Mouse (Mus musculus) MEL-GATA-1-ER (cell line): ENCODE measurements around the gene Apoc2.

Experiments used
- DNase-seq: peaks from one replicate; pipeline ENCODE4 v3.0.0-alpha.2; 2012; ENCODE audit warnings: low read depth; ENCODE audit errors: extremely low read depth

Apoc2 gene

GRCm38 (mm10) chr7:19677872-19678271 lies at the start of gene Apoc2:
Apoc2 (minus strand) TSS chr7:19677941.
- DNase-seq: no peak

- DNase-seq: no peak
Observed at GRCm38 (mm10) chr7:19726541-19726940, 48.8 kb upstream of the Apoc2 start.

- no peak for DNase-seq
Observed at GRCm38 (mm10) chr7:19724167-19724566, 46.4 kb upstream of the Apoc2 start.

GRCm38 (mm10) chr7:19722754-19723195 lies 45.0 kb upstream of the Apoc2 start:
- no peak for DNase-seq

- DNase-seq: no peak
Observed at GRCm38 (mm10) chr7:19719200-19719599, 41.5 kb upstream of the Apoc2 start.

GRCm38 (mm10) chr7:19718297-19718952 lies 40.7 kb upstream of the Apoc2 start:
- no peak for DNase-seq

- DNase-seq: no peak
Observed at GRCm38 (mm10) chr7:19717346-19717745, 39.6 kb upstream of the Apoc2 start.

GRCm38 (mm10) chr7:19716822-19717221 lies 39.1 kb upstream of the Apoc2 start:
- no peak for DNase-seq

- no peak for DNase-seq
Observed at GRCm38 (mm10) chr7:19716055-19716682, 38.4 kb upstream of the Apoc2 start.

GRCm38 (mm10) chr7:19715239-19716054 lies 37.7 kb upstream of the Apoc2 start, which contains the start of gene Tomm40:
Tomm40 (minus strand) TSS chr7:19715438.
- DNase-seq: peak; percentile 100

GRCm38 (mm10) chr7:19714836-19715235 lies 37.1 kb upstream of the Apoc2 start:
- no peak for DNase-seq

- no peak for DNase-seq
Observed at GRCm38 (mm10) chr7:19713598-19713997, 35.9 kb upstream of the Apoc2 start.

- DNase-seq: no peak
Observed at GRCm38 (mm10) chr7:19713196-19713595, 35.5 kb upstream of the Apoc2 start.

- DNase-seq: no peak
Observed at GRCm38 (mm10) chr7:19712414-19712813, 34.7 kb upstream of the Apoc2 start.

- no peak for DNase-seq
Observed at GRCm38 (mm10) chr7:19710650-19711049, 32.9 kb upstream of the Apoc2 start.

- no peak for DNase-seq
Observed at GRCm38 (mm10) chr7:19705271-19705670, 27.5 kb upstream of the Apoc2 start.

GRCm38 (mm10) chr7:19704475-19704874 lies 26.7 kb upstream of the Apoc2 start:
- DNase-seq: no peak

- DNase-seq: no peak
Observed at GRCm38 (mm10) chr7:19702859-19703555, 25.3 kb upstream of the Apoc2 start.

GRCm38 (mm10) chr7:19701069-19701761 lies 23.5 kb upstream of the Apoc2 start:
- no peak for DNase-seq

- no peak for DNase-seq
Observed at GRCm38 (mm10) chr7:19700299-19701068, 22.7 kb upstream of the Apoc2 start.
